Mouse (Mus musculus) forebrain, embryonic 15.5 days (tissue): ENCODE measurements at regions not wholly inside any gene's neighbourhood (a gene's known extent, or its start where the extent isn't known, plus 50 kb on each side); places are given as distances from the start of the nearest gene placed in this dataset.
"Not testable (repeated sequence)": the region's sequence is repeated elsewhere in the genome, so short reads cannot be mapped to it uniquely, and the experiment has no call there.

Source experiments
- ATAC-seq: fragments of 200-750 bp; cut with Nextera tagmentation; replicated peaks from 2 replicates; pipeline ENCODE4 v1.8.0; 2017; ENCODE audit warnings: mild to moderate bottlenecking, moderate TSS enrichment, moderate library complexity
- H3K27ac ChIP-seq: fragments of 300-500 bp; sonication (generic); replicated peaks from 2 replicates; pipeline ENCODE4 v1.5.1; 2015; ENCODE audit warnings: mild to moderate bottlenecking, inconsistent platforms
- H3K27me3 ChIP-seq: fragments of 300-500 bp; sonication (generic); 2 replicates; pipeline ENCODE4 v1.6.1; 2015; ENCODE audit warnings: inconsistent platforms
- H3K36me3 ChIP-seq: fragments of 300-500 bp; sonication (generic); 2 replicates; pipeline ENCODE4 v1.6.1; 2015; ENCODE audit warnings: mild to moderate bottlenecking, inconsistent platforms
- H3K4me1 ChIP-seq: fragments of 300-500 bp; sonication (generic); 2 replicates; pipeline ENCODE4 v1.6.1; 2015; ENCODE audit warnings: inconsistent platforms
- H3K4me2 ChIP-seq: fragments of 300-500 bp; sonication (generic); replicated peaks from 2 replicates; pipeline ENCODE4 v1.6.1; 2015; ENCODE audit warnings: mild to moderate bottlenecking, inconsistent platforms
- H3K4me3 ChIP-seq: fragments of 300-500 bp; sonication (generic); 2 replicates; pipeline ENCODE4 v1.5.1; 2015; ENCODE audit warnings: mild to moderate bottlenecking, inconsistent platforms
- H3K9ac ChIP-seq: fragments of 300-500 bp; sonication (generic); replicated peaks from 2 replicates; pipeline ENCODE4 v1.6.1; 2015; ENCODE audit warnings: mild to moderate bottlenecking, inconsistent platforms
- H3K9me3 ChIP-seq: fragments of 300-500 bp; sonication (generic); 2 replicates; pipeline ENCODE4 v1.6.1; 2016; ENCODE audit warnings: inconsistent platforms
- WGBS: fragments of 180-500 bp; shearing (Covaris S2); methylation state at CpG from one replicate; pipeline ENCODE4 v1.1.7; 2015; ENCODE audit warnings: mixed read lengths; 5-methylcytosine and 5-hydroxymethylcytosine counted together

DNA sequence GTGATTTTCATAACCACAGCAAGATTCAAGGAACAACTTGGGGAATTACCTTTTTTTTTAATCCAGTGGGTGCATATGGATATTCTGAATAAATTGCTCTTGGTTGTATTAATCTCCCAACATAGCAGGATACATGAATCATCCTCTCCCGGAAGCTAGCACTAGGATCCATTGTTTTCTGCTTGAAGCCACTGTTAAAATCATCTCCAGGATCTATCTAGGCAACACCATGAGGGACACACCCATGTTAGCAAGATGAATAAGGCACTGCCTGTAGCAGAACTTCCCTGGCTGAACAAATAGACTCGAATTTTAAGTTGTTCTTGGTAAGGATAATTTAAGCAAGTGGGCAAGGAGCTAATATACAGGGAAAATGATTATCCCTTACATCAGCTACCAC lies 427.8 kb downstream of the Cbln4 start:
- Histone ChIP-seq H3K9me3 (no peaks in the 10 kb centered on the region), H3K36me3 (no peaks in the 10 kb centered on the region), H3K4me3 (no peak overlapping the region), H3K27ac (no peak overlapping the region), H3K4me1 (no peaks in the 10 kb centered on the region), H3K4me2 (no peak overlapping the region), H3K9ac (no peak overlapping the region), H3K27me3 (no peaks in the 10 kb centered on the region)
- ATAC-seq, result no peak
- WGBS, result 74% methylated on average over 2 of the region's 2 CpGs

DNA sequence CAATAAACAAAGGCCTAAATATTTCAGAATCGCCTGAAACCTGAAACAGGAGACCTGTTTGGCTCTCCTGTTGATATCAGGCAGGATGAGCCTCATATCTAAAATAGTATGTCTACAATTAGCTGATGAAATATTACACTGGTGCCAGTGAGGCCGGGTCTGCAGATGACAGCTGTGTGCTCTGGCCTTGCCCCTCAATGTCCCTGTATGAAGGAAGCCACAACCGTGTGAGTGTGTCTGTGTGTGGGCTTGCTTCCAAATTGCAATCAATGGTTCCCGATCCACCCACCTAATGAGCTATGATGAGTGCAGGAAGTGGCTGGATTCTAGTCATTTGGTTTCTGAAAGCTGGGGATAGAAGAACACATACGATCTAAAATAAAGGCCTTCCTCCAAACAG lies 438.2 kb downstream of the Cbln4 start:
- no peaks in the 10 kb centered on the region for H3K27me3 ChIP-seq
- H3K9ac ChIP-seq, result no peak overlapping the region
- H3K36me3 ChIP-seq, result no peaks in the 10 kb centered on the region
- no peak overlapping the region for H3K27ac ChIP-seq
- H3K4me1 ChIP-seq, result no peaks in the 10 kb centered on the region
- H3K4me2 ChIP-seq, result no peak overlapping the region
- 57% methylated on average over 5 of the region's 5 CpGs for WGBS
- no peak for ATAC-seq
- H3K9me3 ChIP-seq, result no peaks in the 10 kb centered on the region
- H3K4me3 ChIP-seq, result no peak overlapping the region

DNA sequence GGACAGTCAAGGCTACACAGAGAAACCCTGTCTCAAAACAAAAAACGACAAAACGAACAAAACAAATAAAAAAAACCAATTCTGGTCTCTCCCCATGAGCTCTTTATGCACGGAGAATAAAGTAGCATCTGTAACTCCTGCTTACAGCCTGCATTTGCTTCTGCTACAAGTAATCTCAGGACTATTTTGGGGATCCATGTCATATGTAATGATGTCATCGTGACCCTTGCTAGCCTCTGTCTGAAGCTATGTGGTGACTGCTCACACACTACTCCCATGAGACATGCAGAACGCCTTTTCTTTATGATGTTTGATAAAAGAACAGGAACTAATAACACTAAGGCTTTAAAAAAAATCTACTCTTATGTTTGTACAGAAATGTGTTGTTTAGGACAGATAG lies 448.0 kb downstream of the Cbln4 start:
- no peaks in the 10 kb centered on the region for H3K9me3 ChIP-seq
- H3K4me3 ChIP-seq, result no peak overlapping the region
- no peak overlapping the region for H3K27ac ChIP-seq
- H3K4me2 ChIP-seq, result no peak overlapping the region
- peaks cover 6% of the 10 kb centered on the region for H3K4me1 ChIP-seq
- ATAC-seq, result no peak
- no peak overlapping the region for H3K9ac ChIP-seq
- peaks cover 35% of the 10 kb centered on the region; the same call in 1 of the 2 replicates for H3K27me3 ChIP-seq
- 79% methylated on average over 5 of the region's 5 CpGs for WGBS
- H3K36me3 ChIP-seq, result no peaks in the 10 kb centered on the region

DNA sequence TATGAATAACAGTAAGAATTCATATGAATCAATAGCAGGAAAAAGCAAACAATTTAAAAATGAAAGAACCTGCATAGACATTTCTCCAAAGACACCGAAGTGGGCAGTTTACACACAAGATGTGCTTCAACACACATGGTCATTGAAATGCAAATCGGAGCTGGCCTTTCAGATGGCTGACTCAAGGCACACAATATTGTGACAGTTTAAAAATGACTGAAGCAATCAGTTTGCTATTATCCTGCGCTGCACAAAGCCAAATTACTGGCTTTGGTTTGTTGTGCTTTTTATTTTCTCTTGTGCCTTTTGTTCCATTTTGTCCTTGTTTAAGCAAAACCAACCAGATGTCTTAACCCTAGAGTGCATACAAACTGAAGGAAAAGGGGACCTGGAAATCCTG lies 449.4 kb downstream of the Cbln4 start:
- Histone ChIP-seq H3K4me2 (no peak overlapping the region), H3K9ac (no peak overlapping the region), H3K27me3 (peaks cover 35% of the 10 kb centered on the region; the same call in 1 of the 2 replicates), H3K27ac (no peak overlapping the region), H3K36me3 (no peaks in the 10 kb centered on the region), H3K4me1 (peaks cover 6% of the 10 kb centered on the region), H3K9me3 (no peaks in the 10 kb centered on the region), H3K4me3 (no peak overlapping the region)
- ATAC-seq, result no peak
- WGBS, result 9% methylated on average over 3 of the region's 3 CpGs

DNA sequence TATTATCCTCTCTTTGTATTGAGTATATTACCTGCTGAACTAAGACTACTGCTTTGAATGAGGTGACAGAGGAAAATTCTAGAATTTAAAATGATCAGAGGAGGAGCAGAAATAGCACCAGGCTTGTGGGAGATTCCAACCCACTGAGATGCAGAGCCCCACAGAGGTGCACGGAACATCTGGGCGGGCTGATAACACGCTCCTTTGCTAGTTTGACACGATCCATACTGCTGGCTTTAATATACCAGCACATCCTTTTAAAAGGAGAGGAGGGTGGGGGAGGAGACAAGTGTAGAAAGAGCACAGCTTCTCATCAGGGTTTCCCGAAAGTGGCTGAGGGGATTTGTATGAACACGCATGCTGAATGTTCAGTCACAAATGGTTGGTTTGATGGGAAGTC lies 451.0 kb downstream of the Cbln4 start:
- 87% methylated on average over 6 of the region's 6 CpGs for whole genome bisulfite sequencing
- no peak for ATAC-seq
- H3K4me3 ChIP-seq, result no peak overlapping the region
- H3K27me3 ChIP-seq, result peaks cover 35% of the 10 kb centered on the region; the same call in 1 of the 2 replicates
- H3K4me2 ChIP-seq, result no peak overlapping the region
- no peak overlapping the region for H3K9ac ChIP-seq
- no peaks in the 10 kb centered on the region for H3K36me3 ChIP-seq
- peaks cover 6% of the 10 kb centered on the region for H3K4me1 ChIP-seq
- no peaks in the 10 kb centered on the region for H3K9me3 ChIP-seq
- H3K27ac ChIP-seq, result no peak overlapping the region

DNA sequence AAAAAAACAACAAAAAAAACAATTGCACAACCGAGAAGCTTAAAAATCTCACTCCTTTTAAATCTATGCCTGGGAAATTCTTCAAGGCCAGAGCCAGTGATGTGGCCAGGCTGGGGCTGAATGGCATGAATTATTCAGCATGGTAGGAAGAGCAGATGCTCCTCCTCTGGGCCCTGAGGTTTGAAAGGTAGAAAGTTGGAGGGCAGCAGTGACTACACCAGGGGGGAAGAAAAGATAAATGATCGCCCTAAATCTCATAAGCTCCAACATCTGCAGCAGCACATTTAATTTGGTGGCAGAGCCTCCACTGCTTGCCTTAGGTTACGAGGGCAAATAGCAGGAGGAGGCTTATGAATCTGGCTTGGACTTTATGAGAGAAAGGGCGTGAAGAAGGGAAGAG lies 455.1 kb downstream of the Cbln4 start:
- no peak overlapping the region for H3K27ac ChIP-seq
- no peak for ATAC-seq
- WGBS, result 69% methylated on average over 4 of the region's 4 CpGs

DNA sequence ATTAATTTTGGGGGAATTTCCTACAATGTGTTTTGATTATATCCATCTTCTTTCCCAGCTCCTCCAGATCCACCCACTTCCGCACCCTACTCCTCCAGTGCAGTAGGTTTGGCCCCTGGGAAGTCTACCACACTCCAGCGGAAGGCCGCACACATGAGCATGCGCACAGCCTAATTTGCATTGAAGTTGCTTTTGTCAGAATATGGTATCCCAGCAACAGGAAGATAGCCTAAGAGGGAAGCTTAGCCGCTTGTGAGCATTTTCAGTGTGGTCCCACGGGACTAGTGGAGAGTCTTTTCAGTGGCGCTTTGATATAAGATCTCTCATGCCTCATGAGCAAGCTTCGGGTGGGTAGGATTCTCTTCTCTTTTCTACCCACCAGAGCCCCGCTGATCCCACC lies 455.6 kb downstream of the Cbln4 start:
- H3K9me3 ChIP-seq, result no peaks in the 10 kb centered on the region
- no peak overlapping the region for H3K4me3 ChIP-seq
- WGBS, result 47% methylated on average over 9 of the region's 9 CpGs
- H3K36me3 ChIP-seq, result no peaks in the 10 kb centered on the region
- H3K4me2 ChIP-seq, result no peak overlapping the region
- ATAC-seq, result 0 out of 2 replicates have a peak, but pooled peaks have one; percentile 32
- no peak overlapping the region for H3K9ac ChIP-seq
- no peaks in the 10 kb centered on the region for H3K4me1 ChIP-seq
- H3K27ac ChIP-seq, result no peak overlapping the region
- H3K27me3 ChIP-seq, result peaks cover 18% of the 10 kb centered on the region; the same call in 1 of the 2 replicates

More for the DNA sequence above, 455.1 kb downstream of the Cbln4 start:
- Histone ChIP-seq H3K9me3 (no peaks in the 10 kb centered on the region), H3K27me3 (peaks cover 21% of the 10 kb centered on the region; the same call in 1 of the 2 replicates), H3K4me2 (no peak overlapping the region), H3K36me3 (no peaks in the 10 kb centered on the region), H3K9ac (no peak overlapping the region), H3K4me3 (no peak overlapping the region), H3K4me1 (no peaks in the 10 kb centered on the region)

DNA sequence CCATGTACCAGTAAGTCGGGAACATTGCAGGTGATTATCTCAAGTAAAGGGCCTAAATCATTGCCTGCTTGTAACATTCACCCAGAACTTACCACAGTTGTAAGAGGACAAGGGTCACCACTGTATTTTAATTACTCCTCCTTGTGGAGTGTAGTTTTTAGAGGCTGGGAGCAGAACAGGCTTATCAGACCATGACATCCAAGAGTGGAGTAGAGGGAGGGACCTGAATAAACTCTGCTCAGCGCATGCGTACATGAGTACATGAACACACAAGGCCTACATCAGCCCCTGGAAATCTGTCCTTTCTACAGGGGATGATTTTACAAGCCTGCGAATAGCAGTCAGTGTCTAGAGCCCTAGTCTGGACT lies 456.4 kb downstream of the Cbln4 start:
- Histone ChIP-seq H3K27ac (no peak overlapping the region), H3K4me1 (no peaks in the 10 kb centered on the region), H3K4me2 (no peak overlapping the region), H3K36me3 (no peaks in the 10 kb centered on the region), H3K9ac (no peak overlapping the region), H3K27me3 (peaks cover 10% of the 10 kb centered on the region; the same call in 1 of the 2 replicates), H3K4me3 (no peak overlapping the region), H3K9me3 (no peaks in the 10 kb centered on the region)
- no peak for ATAC-seq
- 96% methylated on average over 4 of the region's 4 CpGs for WGBS

DNA sequence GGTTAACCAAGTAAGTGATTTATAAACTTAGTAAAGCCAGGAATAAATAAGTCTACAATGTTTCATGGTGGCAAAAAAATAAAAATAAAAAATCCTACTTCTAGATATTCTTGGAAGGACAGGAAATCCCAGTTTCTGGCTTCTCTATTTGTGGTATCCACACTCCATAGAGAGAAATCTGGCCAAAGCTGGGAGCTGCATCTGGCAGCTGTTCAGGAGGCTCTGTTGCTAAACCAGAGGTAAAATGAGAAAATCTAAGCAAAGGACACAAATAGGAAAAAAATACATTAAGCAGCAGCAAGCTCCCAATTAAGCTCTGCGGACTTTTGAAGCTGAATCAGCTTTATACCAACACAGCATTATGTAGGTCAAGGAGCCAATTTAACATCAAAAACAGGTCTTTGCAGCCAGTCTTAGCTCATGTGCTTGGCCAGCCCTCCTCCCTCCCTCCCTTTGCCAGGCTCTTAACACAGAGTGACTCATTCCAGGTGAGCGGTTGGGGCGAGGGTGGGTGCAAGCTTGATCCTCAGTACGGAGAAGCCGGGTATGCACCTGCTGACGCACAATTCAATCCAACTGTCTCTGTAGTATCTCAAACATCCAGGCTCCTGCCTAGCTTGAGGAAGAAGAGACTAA lies 456.9 kb downstream of the Cbln4 start:
- Histone ChIP-seq H3K4me3 (no peak overlapping the region), H3K9me3 (no peaks in the 10 kb centered on the region), H3K4me2 (no peak overlapping the region), H3K36me3 (no peaks in the 10 kb centered on the region), H3K27ac (no peak overlapping the region), H3K27me3 (peaks cover 6% of the 10 kb centered on the region; the same call in 1 of the 2 replicates), H3K4me1 (no peaks in the 10 kb centered on the region), H3K9ac (no peak overlapping the region)
- WGBS, result 89% methylated on average over 6 of the region's 6 CpGs
- ATAC-seq, result no peak

DNA sequence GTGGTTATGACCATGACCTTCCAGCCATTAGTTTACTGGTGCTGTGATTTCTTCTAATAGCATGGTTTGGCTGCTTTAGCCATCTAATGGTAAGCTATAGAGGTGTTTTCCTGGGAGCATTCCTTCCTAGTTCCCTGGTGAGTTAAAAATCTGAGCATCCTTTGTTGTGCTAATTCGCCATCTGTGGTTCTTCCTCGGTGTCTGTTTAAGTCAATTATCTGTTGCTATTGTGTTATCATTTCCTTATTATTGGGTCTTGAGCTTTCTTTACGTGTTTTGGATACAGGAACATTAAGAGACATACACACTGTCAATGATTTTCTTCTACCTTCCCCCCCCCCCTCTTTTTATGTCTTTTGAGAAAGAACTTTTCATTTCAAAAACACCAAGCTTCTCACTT lies 468.9 kb downstream of the Cbln4 start:
- no peak overlapping the region for H3K4me2 ChIP-seq
- peaks cover 4% of the 10 kb centered on the region; the same call in 1 of the 2 replicates for H3K9me3 ChIP-seq
- ATAC-seq, result no peak
- H3K36me3 ChIP-seq, result no peaks in the 10 kb centered on the region
- H3K27me3 ChIP-seq, result no peaks in the 10 kb centered on the region
- H3K4me1 ChIP-seq, result no peaks in the 10 kb centered on the region
- no peak overlapping the region for H3K27ac ChIP-seq
- WGBS, result 23% methylated on average over 3 of the region's 3 CpGs
- no peak overlapping the region for H3K4me3 ChIP-seq
- H3K9ac ChIP-seq, result no peak overlapping the region

DNA sequence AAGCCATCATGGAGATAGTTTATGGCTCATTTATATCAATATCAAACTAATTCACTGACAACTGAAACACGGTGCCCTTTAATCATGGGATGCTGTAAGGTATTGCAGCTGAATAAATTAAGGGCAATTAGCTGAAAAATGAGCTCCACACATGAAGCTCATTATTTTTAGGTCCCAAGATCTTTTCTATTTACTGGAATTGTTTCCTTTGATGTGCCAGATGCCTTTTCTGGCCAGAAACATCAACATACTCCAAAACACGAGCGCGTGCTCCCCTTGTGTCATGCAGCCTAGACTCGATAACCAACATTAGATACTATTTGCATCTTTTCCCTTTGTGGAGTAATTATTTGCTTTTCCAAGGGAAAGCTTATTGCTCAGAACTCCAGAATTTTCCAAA lies 480.6 kb downstream of the Cbln4 start:
- H3K27ac ChIP-seq, result no peak overlapping the region
- no peaks in the 10 kb centered on the region for H3K9me3 ChIP-seq
- H3K27me3 ChIP-seq, result no peaks in the 10 kb centered on the region
- no peaks in the 10 kb centered on the region for H3K36me3 ChIP-seq
- WGBS, result 27% methylated on average over 5 of the region's 5 CpGs
- 0 out of 2 replicates have a peak, but pooled peaks cover 4% of the 10 kb centered on the region for H3K4me1 ChIP-seq
- no peak overlapping the region for H3K9ac ChIP-seq
- no peak for ATAC-seq
- H3K4me2 ChIP-seq, result no peak overlapping the region
- H3K4me3 ChIP-seq, result no peak overlapping the region

DNA sequence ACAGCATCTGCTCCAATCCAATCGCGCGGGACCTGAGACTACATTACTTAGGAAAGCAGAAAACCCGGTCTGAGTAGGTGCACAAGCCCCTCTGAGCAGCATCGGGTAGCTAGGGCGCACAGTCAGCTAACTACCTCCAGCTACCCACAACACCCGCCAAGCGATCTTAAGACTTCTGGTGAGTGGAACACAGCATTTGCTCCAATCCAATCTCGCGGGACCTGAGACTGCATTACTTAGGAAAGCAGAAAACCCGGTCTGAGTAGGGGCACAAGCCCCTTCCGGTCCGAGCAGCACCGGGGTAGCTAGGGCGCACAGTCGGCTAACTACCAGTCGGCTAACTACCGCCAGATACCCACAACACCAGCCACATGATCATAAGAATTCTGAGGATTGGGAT lies 500.5 kb downstream of the Cbln4 start:
- H3K4me3 ChIP-seq, H3K4me2 ChIP-seq, ATAC-seq, H3K36me3 ChIP-seq, H3K9ac ChIP-seq, H3K9me3 ChIP-seq, H3K4me1 ChIP-seq, H3K27me3 ChIP-seq, H3K27ac ChIP-seq: not testable (repeated sequence)
- 89% methylated on average over 18 of the region's 18 CpGs for WGBS

DNA sequence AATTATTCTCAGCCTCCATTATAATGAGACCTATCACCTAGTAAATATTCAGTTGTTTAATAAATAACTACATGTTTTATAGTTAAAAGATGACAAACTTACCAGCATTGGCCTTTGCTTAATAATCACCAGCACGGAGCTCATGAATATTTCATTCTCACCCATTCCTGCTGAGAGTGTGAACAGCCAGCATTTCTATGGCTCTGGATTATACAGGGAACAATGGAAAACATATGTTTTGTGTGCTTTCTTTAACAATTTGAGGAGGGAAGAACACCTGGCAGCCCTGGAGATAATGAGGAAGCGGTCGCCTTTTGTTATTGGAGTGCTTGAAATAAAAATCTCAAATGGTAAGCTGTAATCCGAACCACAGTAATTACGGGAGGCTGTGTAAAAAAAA lies 528.4 kb downstream of the Cbln4 start:
- H3K9ac ChIP-seq, result no peak overlapping the region
- H3K36me3 ChIP-seq, result no peaks in the 10 kb centered on the region
- WGBS, result 17% methylated on average over 5 of the region's 5 CpGs
- H3K27me3 ChIP-seq, result no peaks in the 10 kb centered on the region
- ATAC-seq, result no peak
- no peak overlapping the region for H3K27ac ChIP-seq
- no peaks in the 10 kb centered on the region for H3K9me3 ChIP-seq
- no peak overlapping the region for H3K4me3 ChIP-seq
- H3K4me1 ChIP-seq, result peaks cover 10% of the 10 kb centered on the region
- no peak overlapping the region for H3K4me2 ChIP-seq
